Mouse (Mus musculus) brain, embryonic 14.5 days (tissue): ENCODE data around the gene Sept9.

Experiments used
- CTCF ChIP-seq: fragments of 200-500 bp; IDR thresholded peaks from 2 replicates; pipeline ENCODE4 v1.5.1; 2012; ENCODE audit warnings: inconsistent platforms, mild to moderate bottlenecking, moderate library complexity, borderline replicate concordance; ENCODE audit not compliant: insufficient read depth, insufficient read length; ENCODE audit errors: extremely low read depth
- POLR2A ChIP-seq: fragments of 200-500 bp; IDR thresholded peaks from 2 replicates; pipeline ENCODE4 v1.6.1; 2012; ENCODE audit warnings: mild to moderate bottlenecking, inconsistent platforms, borderline replicate concordance; ENCODE audit not compliant: poor library complexity, insufficient read depth, insufficient read length, severe bottlenecking; ENCODE audit errors: extremely low read depth

GRCm38 (mm10) chr11:117390001-117390402 is 190.5 kb downstream of the Sept9 start:
- TF ChIP-seq CTCF (peak; percentile 79), POLR2A (no peak)
